Mouse (Mus musculus) hindbrain, embryonic 13.5 days (tissue): ENCODE measurements at regions not wholly inside any gene's neighbourhood (a gene's known extent, or its start where the extent isn't known, plus 50 kb on each side); places are given as distances from the start of the nearest gene placed in this dataset.
A peak's percentile ranks its signal among the peaks of the same experiment; 100 is the strongest.

Experiments
- ATAC-seq: fragments of 200-750 bp; cut with Nextera tagmentation; 2 replicates; pipeline ENCODE4 v1.8.0; 2017; ENCODE audit warnings: moderate TSS enrichment; ENCODE audit not compliant: low FRiP score
- H3K27ac ChIP-seq: fragments of 300-500 bp; sonication (generic); 2 replicates; pipeline ENCODE4 v1.5.1; 2015; ENCODE audit warnings: inconsistent platforms, mild to moderate bottlenecking, moderate library complexity
- H3K27me3 ChIP-seq: fragments of 300-500 bp; sonication (generic); 2 replicates; pipeline ENCODE4 v1.6.1; 2015; ENCODE audit warnings: mild to moderate bottlenecking, inconsistent platforms
- H3K36me3 ChIP-seq: fragments of 300-500 bp; sonication (generic); 2 replicates; pipeline ENCODE4 v1.6.1; 2015; ENCODE audit warnings: mild to moderate bottlenecking, inconsistent platforms
- H3K4me1 ChIP-seq: fragments of 300-500 bp; sonication (generic); replicated peaks from 2 replicates; pipeline ENCODE4 v1.6.1; 2015; ENCODE audit warnings: inconsistent platforms
- H3K4me2 ChIP-seq: fragments of 300-500 bp; sonication (generic); 2 replicates; pipeline ENCODE4 v1.6.1; 2015; ENCODE audit warnings: inconsistent platforms, mild to moderate bottlenecking, moderate library complexity
- H3K4me3 ChIP-seq: fragments of 300-500 bp; sonication (generic); 2 replicates; pipeline ENCODE4 v1.5.1; 2015; ENCODE audit warnings: mild to moderate bottlenecking, inconsistent platforms
- H3K9ac ChIP-seq: fragments of 300-500 bp; sonication (generic); 2 replicates; pipeline ENCODE4 v1.6.1; 2015; ENCODE audit warnings: mild to moderate bottlenecking, inconsistent platforms
- H3K9me3 ChIP-seq: fragments of 300-500 bp; sonication (generic); 2 replicates; pipeline ENCODE4 v1.6.1; 2016; ENCODE audit warnings: inconsistent platforms
- WGBS: fragments of 180-500 bp; shearing (Covaris S2); methylation state at CpG from one replicate; pipeline ENCODE4 v1.1.7; 2015; 5-methylcytosine and 5-hydroxymethylcytosine counted together

DNA sequence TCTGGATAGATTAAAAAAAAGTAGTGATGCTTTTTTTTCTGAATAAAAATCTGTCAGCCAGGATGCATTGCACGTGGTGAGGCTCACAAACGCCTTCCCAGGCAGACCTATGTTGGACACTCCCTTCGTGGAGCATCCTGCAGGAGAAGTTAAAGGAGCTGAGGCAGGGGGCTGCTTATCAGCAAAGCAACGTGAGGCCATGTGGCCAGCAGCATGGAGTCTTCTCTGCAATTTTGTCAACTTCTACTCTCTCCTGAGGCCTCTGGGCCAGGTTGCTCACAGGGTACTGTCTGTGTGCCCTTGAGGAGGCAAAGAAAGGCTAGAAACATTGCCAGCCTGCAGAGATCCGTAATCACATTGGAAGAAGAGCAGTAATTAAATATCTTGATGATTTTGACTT lies 140.0 kb upstream of the Gm17728 start:
- 85% methylated on average over 5 of the region's 5 CpGs for WGBS
- H3K9me3 ChIP-seq = no peaks in the 10 kb centered on the region
- no peak overlapping the region for H3K4me2 ChIP-seq
- ATAC-seq = no peak
- H3K27ac ChIP-seq = no peak overlapping the region
- H3K27me3 ChIP-seq = no peaks in the 10 kb centered on the region
- no peak overlapping the region for H3K9ac ChIP-seq
- peaks cover 13% of the 10 kb centered on the region for H3K4me1 ChIP-seq
- H3K36me3 ChIP-seq = no peaks in the 10 kb centered on the region
- H3K4me3 ChIP-seq = no peak overlapping the region

- Histone ChIP-seq H3K9me3 (no peaks in the 10 kb centered on the region), H3K9ac (no peak overlapping the region), H3K4me2 (no peak overlapping the region), H3K36me3 (no peaks in the 10 kb centered on the region), H3K27ac (no peak overlapping the region), H3K4me1 (peaks cover 13% of the 10 kb centered on the region), H3K27me3 (no peaks in the 10 kb centered on the region), H3K4me3 (no peak overlapping the region)
- ATAC-seq = no peak
- 93% methylated on average over 7 of the region's 7 CpGs for WGBS
These were observed 139.3 kb upstream of the Gm17728 start for GRCm38 (mm10) chr17:9282333-9283176.

GRCm38 (mm10) chr17:9286431-9286830 lies 135.4 kb upstream of the Gm17728 start:
- no peak overlapping the region for H3K4me3 ChIP-seq
- H3K36me3 ChIP-seq = no peaks in the 10 kb centered on the region
- no peak overlapping the region for H3K9ac ChIP-seq
- no peak overlapping the region for H3K27ac ChIP-seq
- ATAC-seq = no peak
- H3K27me3 ChIP-seq = no peaks in the 10 kb centered on the region
- no peak overlapping the region for H3K4me2 ChIP-seq
- H3K4me1 ChIP-seq = no peaks in the 10 kb centered on the region; the same call in none of the 2 replicates
- WGBS = 47% methylated on average over 5 of the region's 5 CpGs
- H3K9me3 ChIP-seq = no peaks in the 10 kb centered on the region

- Histone ChIP-seq H3K27me3 (no peaks in the 10 kb centered on the region), H3K9ac (no peak overlapping the region), H3K27ac (no peak overlapping the region), H3K9me3 (no peaks in the 10 kb centered on the region), H3K36me3 (no peaks in the 10 kb centered on the region), H3K4me1 (no peaks in the 10 kb centered on the region; the same call in none of the 2 replicates), H3K4me2 (no peak overlapping the region), H3K4me3 (no peak overlapping the region)
- whole genome bisulfite sequencing = 69% methylated on average over 6 of the region's 6 CpGs
- ATAC-seq = no peak
These were observed 135.0 kb upstream of the Gm17728 start for GRCm38 (mm10) chr17:9286834-9287233.

GRCm38 (mm10) chr17:9287682-9288081 lies 134.2 kb upstream of the Gm17728 start:
- no peak overlapping the region for H3K4me2 ChIP-seq
- H3K9ac ChIP-seq = no peak overlapping the region
- no peaks in the 10 kb centered on the region for H3K9me3 ChIP-seq
- no peak overlapping the region for H3K4me3 ChIP-seq
- no peaks in the 10 kb centered on the region for H3K36me3 ChIP-seq
- WGBS = 60% methylated on average over 9 of the region's 9 CpGs
- H3K27ac ChIP-seq = no peak overlapping the region
- no peak for ATAC-seq
- H3K4me1 ChIP-seq = peaks cover 4% of the 10 kb centered on the region
- no peaks in the 10 kb centered on the region for H3K27me3 ChIP-seq

GRCm38 (mm10) chr17:9291601-9292000 lies 130.3 kb upstream of the Gm17728 start:
- Histone ChIP-seq H3K4me2 (no peak overlapping the region), H3K9me3 (no peaks in the 10 kb centered on the region), H3K36me3 (no peaks in the 10 kb centered on the region), H3K27ac (no peak overlapping the region), H3K27me3 (no peaks in the 10 kb centered on the region), H3K4me1 (peaks cover 4% of the 10 kb centered on the region), H3K9ac (no peak overlapping the region), H3K4me3 (no peak overlapping the region)
- ATAC-seq = no peak
- WGBS = 32% methylated on average over 4 of the region's 4 CpGs

- Histone ChIP-seq H3K36me3 (no peaks in the 10 kb centered on the region), H3K9ac (no peak overlapping the region), H3K4me2 (no peak overlapping the region), H3K27ac (no peak overlapping the region), H3K4me3 (no peak overlapping the region), H3K27me3 (no peaks in the 10 kb centered on the region), H3K4me1 (peaks cover 4% of the 10 kb centered on the region), H3K9me3 (no peaks in the 10 kb centered on the region)
- WGBS = 89% methylated on average over 7 of the region's 7 CpGs
- no peak for ATAC-seq
These were observed 129.6 kb upstream of the Gm17728 start for GRCm38 (mm10) chr17:9292296-9292695.

GRCm38 (mm10) chr17:9296371-9296770 lies 125.5 kb upstream of the Gm17728 start:
- H3K4me2 ChIP-seq = no peak overlapping the region
- H3K27me3 ChIP-seq = no peaks in the 10 kb centered on the region
- no peak overlapping the region for H3K27ac ChIP-seq
- H3K36me3 ChIP-seq = no peaks in the 10 kb centered on the region
- 80% methylated on average over 1 of the region's 1 CpGs for WGBS
- H3K4me1 ChIP-seq = peaks cover 7% of the 10 kb centered on the region; the same call in 1 of the 2 replicates
- H3K9ac ChIP-seq = no peak overlapping the region
- H3K9me3 ChIP-seq = no peaks in the 10 kb centered on the region
- no peak for ATAC-seq
- H3K4me3 ChIP-seq = no peak overlapping the region

- WGBS = 92% methylated on average over 1 of the region's 1 CpGs
- Histone ChIP-seq H3K36me3 (no peaks in the 10 kb centered on the region), H3K4me3 (no peak overlapping the region), H3K4me1 (peaks cover 5% of the 10 kb centered on the region; the same call in 1 of the 2 replicates), H3K9me3 (no peaks in the 10 kb centered on the region), H3K9ac (no peak overlapping the region), H3K27me3 (no peaks in the 10 kb centered on the region), H3K4me2 (no peak overlapping the region), H3K27ac (no peak overlapping the region)
- ATAC-seq = no peak
These were observed 123.6 kb upstream of the Gm17728 start for GRCm38 (mm10) chr17:9298231-9298630.

DNA sequence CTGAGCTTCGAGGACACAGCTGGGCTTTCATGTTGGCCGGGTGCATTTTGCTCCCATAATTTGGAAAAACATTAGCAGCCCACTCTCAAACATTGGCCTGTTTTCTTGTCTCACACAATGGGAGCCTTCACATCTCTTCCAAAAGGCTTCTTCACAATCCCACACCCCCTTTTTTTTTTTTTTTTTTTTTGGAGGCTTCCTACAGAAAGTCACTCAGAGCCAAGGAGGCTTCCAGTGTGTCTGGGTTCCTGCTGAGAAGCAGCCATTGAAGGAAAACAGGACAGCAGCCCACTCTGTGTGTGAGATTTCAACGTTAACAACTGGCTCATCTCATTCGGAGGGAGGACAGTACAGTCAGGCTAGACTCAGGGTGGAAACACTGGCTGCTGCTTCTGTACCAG lies 120.8 kb upstream of the Gm17728 start:
- Histone ChIP-seq H3K36me3 (no peaks in the 10 kb centered on the region), H3K4me2 (no peak overlapping the region), H3K9me3 (no peaks in the 10 kb centered on the region), H3K4me3 (no peak overlapping the region), H3K9ac (no peak overlapping the region), H3K27me3 (no peaks in the 10 kb centered on the region), H3K4me1 (peaks cover 5% of the 10 kb centered on the region; the same call in 1 of the 2 replicates), H3K27ac (0 out of 2 replicates have a peak overlapping the region, but pooled peaks have one; percentile 30)
- 30% methylated on average over 4 of the region's 4 CpGs for WGBS
- no peak for ATAC-seq

DNA sequence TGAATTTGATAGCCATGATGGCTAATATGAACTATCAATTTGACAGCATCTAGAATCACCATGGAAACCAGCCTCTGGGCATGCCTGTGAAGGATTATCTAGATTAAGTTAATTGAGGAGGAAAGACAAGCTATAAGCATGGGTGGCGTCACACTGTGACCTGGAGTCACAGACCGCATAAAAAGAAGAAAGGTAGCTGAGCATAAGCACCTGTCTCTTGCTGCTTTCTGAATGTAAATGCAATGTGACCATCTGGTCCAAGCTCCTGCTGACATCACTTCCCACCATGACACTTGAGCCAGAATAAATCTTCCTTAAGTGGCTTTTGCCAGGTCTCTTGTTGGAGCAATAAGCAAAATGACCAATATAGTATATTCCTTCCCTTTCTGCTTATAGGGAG lies 113.4 kb upstream of the Gm17728 start:
- H3K4me2 ChIP-seq = no peak overlapping the region
- H3K4me3 ChIP-seq = no peak overlapping the region
- no peak overlapping the region for H3K27ac ChIP-seq
- H3K27me3 ChIP-seq = no peaks in the 10 kb centered on the region
- H3K4me1 ChIP-seq = no peaks in the 10 kb centered on the region
- H3K36me3 ChIP-seq = no peaks in the 10 kb centered on the region
- no peaks in the 10 kb centered on the region for H3K9me3 ChIP-seq
- no peak overlapping the region for H3K9ac ChIP-seq
- ATAC-seq = no peak
- 41% methylated on average over 2 of the region's 2 CpGs for WGBS

DNA sequence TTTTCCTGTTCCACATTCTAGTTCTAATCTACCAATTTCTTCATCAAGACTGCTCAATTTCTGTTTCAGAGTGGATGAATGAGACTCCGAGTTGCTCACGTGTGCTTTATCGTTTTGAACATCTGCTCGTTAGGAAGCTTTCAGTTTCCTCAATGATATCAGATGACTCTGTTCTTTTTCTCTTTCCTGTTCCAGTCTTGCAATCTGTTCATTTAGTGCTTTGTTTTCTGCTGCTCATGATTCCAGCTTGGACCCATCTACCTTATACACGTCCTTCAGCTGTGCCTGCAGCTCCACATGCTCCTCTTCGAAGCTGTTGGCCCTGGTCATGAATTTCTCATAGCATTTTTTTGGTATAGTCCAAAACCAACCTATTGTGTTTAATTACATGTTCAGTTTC lies 99.1 kb upstream of the Gm17728 start:
- no peaks in the 10 kb centered on the region for H3K9me3 ChIP-seq
- no peak overlapping the region for H3K4me2 ChIP-seq
- no peak for ATAC-seq
- 84% methylated on average over 6 of the region's 6 CpGs for WGBS
- H3K27me3 ChIP-seq = no peaks in the 10 kb centered on the region
- H3K36me3 ChIP-seq = no peaks in the 10 kb centered on the region
- H3K4me1 ChIP-seq = 0 out of 2 replicates have a peak, but pooled peaks cover 7% of the 10 kb centered on the region
- no peak overlapping the region for H3K9ac ChIP-seq
- H3K4me3 ChIP-seq = no peak overlapping the region
- H3K27ac ChIP-seq = no peak overlapping the region

DNA sequence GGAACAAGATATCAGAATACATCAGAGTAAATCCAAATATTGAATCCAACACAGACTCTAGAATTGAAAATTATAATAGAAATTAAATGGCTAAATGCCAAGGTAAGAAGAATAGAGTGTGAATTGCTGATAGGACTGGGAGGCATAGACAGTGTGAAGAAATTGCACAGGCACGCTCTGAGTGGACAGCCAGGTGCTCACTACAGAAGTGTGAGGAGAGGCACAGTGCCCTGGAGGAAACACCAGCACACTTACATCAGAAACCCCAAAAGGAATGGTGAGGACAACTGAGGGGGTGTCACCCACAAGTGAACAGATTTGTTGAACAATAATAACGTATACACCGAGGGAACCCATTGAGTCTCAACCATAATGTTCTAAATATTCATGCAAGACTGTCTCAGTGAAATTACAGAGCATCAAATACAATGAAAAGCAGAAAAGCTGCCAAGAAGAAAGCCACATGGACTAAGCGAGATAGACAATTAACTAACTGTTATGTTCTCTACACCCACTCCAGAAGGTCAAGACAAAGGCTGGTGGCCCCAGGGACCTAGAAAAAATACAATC lies 92.9 kb upstream of the Gm17728 start:
- H3K9me3 ChIP-seq = no peaks in the 10 kb centered on the region
- no peak overlapping the region for H3K9ac ChIP-seq
- H3K4me1 ChIP-seq = 0 out of 2 replicates have a peak, but pooled peaks cover 4% of the 10 kb centered on the region
- H3K27ac ChIP-seq = no peak overlapping the region
- no peaks in the 10 kb centered on the region for H3K36me3 ChIP-seq
- WGBS = 66% methylated on average over 4 of the region's 4 CpGs
- no peak overlapping the region for H3K4me2 ChIP-seq
- ATAC-seq = no peak
- no peak overlapping the region for H3K4me3 ChIP-seq
- H3K27me3 ChIP-seq = no peaks in the 10 kb centered on the region
